Mouse (Mus musculus) left cerebral cortex, postnatal 10 days (tissue): ENCODE data around the gene E030025P04Rik. TPM values are rescaled to one million over a fixed set of nuclear protein-coding genes. Genes with fewer than 3 reads are reported as not detected.
A peak's percentile ranks its signal among the peaks of the same experiment; 100 is the strongest.

Experiments
- DNase-seq, 2 experiments: peaks; one replicate each; pipeline ENCODE4 v3.0.0; 2021 to 2022; ENCODE audit warnings: low spot score in 2 of 2, mixed read lengths in 1 of 2; ENCODE audit errors: extremely low spot score in 1 of 2
- intact Hi-C: fragments of 180-260 bp; cut with DNase I; formaldehyde crosslinking; loops from one replicate; pipeline ENCODE4 v1.15.1; 2025
- total RNA-seq, 2 experiments: library from RNA; stranded (reverse); gene quantifications; 2 replicates each; pipeline ENCODE4 v1.2.3; 2021

Gene E030025P04Rik
- not detected for total RNA-seq

GRCm38 (mm10) chr11:109144236-109144635 lies at the start of gene E030025P04Rik:
TSS of gene E030025P04Rik (minus strand) at chr11:109144369.
- intact Hi-C loops = no loop called here
- no peak for DNase-seq

- peak; percentile 52 to 81 for DNase-seq
- intact Hi-C loops = loop anchor here (5.0 kb wide), 2 partner anchors 266 to 746 kb away; no protein-coding TSS in a partner anchor
These were observed 48.7 kb upstream of the E030025P04Rik start for GRCm38 (mm10) chr11:109192673-109193557.

- intact Hi-C loops = no loop called here
These were observed 44.1 kb upstream of the E030025P04Rik start for GRCm38 (mm10) chr11:109188235-109188634.

GRCm38 (mm10) chr11:109187631-109188184 lies 43.5 kb upstream of the E030025P04Rik start:
- intact Hi-C loops = no loop called here
- DNase-seq = no peak

More at GRCm38 (mm10) chr11:109188235-109188634, 44.1 kb upstream of the E030025P04Rik start:
- no peak for DNase-seq

GRCm38 (mm10) chr11:109181118-109181517 lies 36.9 kb upstream of the E030025P04Rik start:
- no peak for DNase-seq
- intact Hi-C loops = no loop called here

GRCm38 (mm10) chr11:109180290-109180689 lies 36.1 kb upstream of the E030025P04Rik start:
- intact Hi-C loops = no loop called here
- no peak for DNase-seq

- intact Hi-C loops = loop anchor here (2.0 kb wide), 1 partner anchor 254 kb away; no protein-coding TSS in a partner anchor
These were observed 34.8 kb upstream of the E030025P04Rik start for GRCm38 (mm10) chr11:109178788-109179518.

GRCm38 (mm10) chr11:109175376-109175969 lies 31.3 kb upstream of the E030025P04Rik start:
- DNase-seq = no peak
- intact Hi-C loops = no loop called here

More at GRCm38 (mm10) chr11:109178788-109179518, 34.8 kb upstream of the E030025P04Rik start:
- peak; percentile 64 to 66 for DNase-seq

- no peak for DNase-seq
- intact Hi-C loops = no loop called here
These were observed 28.1 kb upstream of the E030025P04Rik start for GRCm38 (mm10) chr11:109172224-109172623.

GRCm38 (mm10) chr11:109170771-109171170 lies 26.6 kb upstream of the E030025P04Rik start:
- intact Hi-C loops = no loop called here
- no peak for DNase-seq

GRCm38 (mm10) chr11:109157694-109158093 lies 13.5 kb upstream of the E030025P04Rik start:
- intact Hi-C loops = no loop called here
- no peak for DNase-seq

GRCm38 (mm10) chr11:109144890-109145341 lies 747 bp upstream of the E030025P04Rik start:
- intact Hi-C loops = no loop called here
- DNase-seq = no peak

- DNase-seq = peak in 1 of 2 experiments; percentile 75
- intact Hi-C loops = no loop called here
These were observed 17.7 kb downstream of the E030025P04Rik start for GRCm38 (mm10) chr11:109126482-109126881.

GRCm38 (mm10) chr11:109125451-109125850 lies 18.7 kb downstream of the E030025P04Rik start:
- intact Hi-C loops = no loop called here
- DNase-seq = peak; percentile 31 to 67

GRCm38 (mm10) chr11:109124284-109124683 lies 19.9 kb downstream of the E030025P04Rik start:
- peak in 1 of 2 experiments; percentile 28 for DNase-seq

GRCm38 (mm10) chr11:109109826-109110346 lies 34.3 kb downstream of the E030025P04Rik start:
- DNase-seq = no peak
- intact Hi-C loops = no loop called here

More at GRCm38 (mm10) chr11:109124284-109124683, 19.9 kb downstream of the E030025P04Rik start:
- intact Hi-C loops = no loop called here

- intact Hi-C loops = no loop called here
These were observed 35.1 kb downstream of the E030025P04Rik start for GRCm38 (mm10) chr11:109109056-109109455.

GRCm38 (mm10) chr11:109107518-109108205 lies 36.5 kb downstream of the E030025P04Rik start:
- intact Hi-C loops = no loop called here

More at GRCm38 (mm10) chr11:109109056-109109455, 35.1 kb downstream of the E030025P04Rik start:
- DNase-seq = no peak

More at GRCm38 (mm10) chr11:109107518-109108205, 36.5 kb downstream of the E030025P04Rik start:
- DNase-seq = no peak
